Mouse (Mus musculus) forebrain, embryonic 13.5 days (tissue): ENCODE results near the gene Brca1. TPM values are rescaled to one million over a fixed set of nuclear protein-coding genes. Genes with fewer than 3 reads are reported as not detected.
"Not testable (repeated sequence)": the region's sequence is repeated elsewhere in the genome, so short reads cannot be mapped to it uniquely, and the experiment has no call there.

Source experiments
- ATAC-seq: fragments of 200-750 bp; cut with Nextera tagmentation; 2 replicates; pipeline ENCODE4 v1.8.0; 2017
- H3K27ac ChIP-seq: fragments of 300-500 bp; sonication (generic); 2 replicates; pipeline ENCODE4 v1.5.1; 2015; ENCODE audit warnings: inconsistent platforms, mild to moderate bottlenecking, moderate library complexity
- H3K27me3 ChIP-seq: fragments of 300-500 bp; sonication (generic); 2 replicates; pipeline ENCODE4 v1.6.1; 2015; ENCODE audit warnings: mild to moderate bottlenecking, inconsistent platforms
- H3K36me3 ChIP-seq: fragments of 300-500 bp; sonication (generic); 2 replicates; pipeline ENCODE4 v1.6.1; 2015; ENCODE audit warnings: mild to moderate bottlenecking, inconsistent platforms; ENCODE audit not compliant: poor library complexity, severe bottlenecking
- H3K4me1 ChIP-seq: fragments of 300-500 bp; sonication (generic); 2 replicates; pipeline ENCODE4 v1.6.1; 2015; ENCODE audit warnings: inconsistent platforms
- H3K4me2 ChIP-seq: fragments of 300-500 bp; sonication (generic); 2 replicates; pipeline ENCODE4 v1.6.1; 2015; ENCODE audit warnings: inconsistent platforms, mild to moderate bottlenecking, moderate library complexity
- H3K4me3 ChIP-seq: fragments of 300-500 bp; sonication (generic); 2 replicates; pipeline ENCODE4 v1.5.1; 2015; ENCODE audit warnings: mild to moderate bottlenecking, inconsistent platforms
- H3K9ac ChIP-seq: fragments of 300-500 bp; sonication (generic); 2 replicates; pipeline ENCODE4 v1.6.1; 2015; ENCODE audit warnings: mild to moderate bottlenecking, inconsistent platforms
- H3K9me3 ChIP-seq: fragments of 300-500 bp; sonication (generic); replicated peaks from 2 replicates; pipeline ENCODE4 v1.6.1; 2016; ENCODE audit warnings: inconsistent platforms
- WGBS: fragments of 180-500 bp; shearing (Covaris S2); methylation state at CpG from one replicate; pipeline ENCODE4 v1.1.7; 2015; 5-methylcytosine and 5-hydroxymethylcytosine counted together
- polyA plus RNA-seq: library from polyadenylated mRNA; unstranded; fragments of >200 nt; fragmentation: Nextera tagmentation; extraction: Ambion mirVana; gene quantifications from 2 replicates; pipeline ENCODE4 v1.2.1, GENCODE M21; 2015

Brca1 gene
- polyA plus RNA-seq, 1 experiment from 2014 or later: 12.5 TPM

GRCm38 (mm10) chr11:101457631-101458030 is 94.1 kb downstream of the Brca1 start:
- Histone ChIP-seq H3K9ac (no peak overlapping the region), H3K36me3 (peaks cover 57% of the 10 kb centered on the region), H3K4me3 (no peak overlapping the region), H3K4me1 (peaks cover 19% of the 10 kb centered on the region), H3K27ac (no peak overlapping the region), H3K27me3 (no peaks in the 10 kb centered on the region), H3K9me3 (no peaks in the 10 kb centered on the region), H3K4me2 (no peak overlapping the region)
- WGBS: 91% methylated on average over 9 of the region's 9 CpGs
- ATAC-seq: no peak

GRCm38 (mm10) chr11:101455627-101456026 is 96.1 kb downstream of the Brca1 start:
- WGBS: 94% methylated on average over 7 of the region's 7 CpGs
- Histone ChIP-seq H3K27ac (no peak overlapping the region), H3K9me3 (no peaks in the 10 kb centered on the region), H3K27me3 (no peaks in the 10 kb centered on the region), H3K4me2 (no peak overlapping the region), H3K36me3 (peaks cover 38% of the 10 kb centered on the region), H3K4me1 (peaks cover 11% of the 10 kb centered on the region), H3K9ac (no peak overlapping the region), H3K4me3 (no peak overlapping the region)
- no peak for ATAC-seq

GRCm38 (mm10) chr11:101454702-101455101 is 97.1 kb downstream of the Brca1 start:
- ATAC-seq: peak; percentile 48; the same call in 1 of the 2 replicates
- 15% methylated on average over 6 of the region's 6 CpGs for WGBS

GRCm38 (mm10) chr11:101452093-101452774 is 99.5 kb downstream of the Brca1 start:
- no peaks in the 10 kb centered on the region for H3K27me3 ChIP-seq
- no peak overlapping the region for H3K4me3 ChIP-seq
- peaks cover 4% of the 10 kb centered on the region; the same call in 1 of the 2 replicates for H3K36me3 ChIP-seq
- no peak for ATAC-seq
- H3K4me1 ChIP-seq: peaks cover 11% of the 10 kb centered on the region
- no peak overlapping the region for H3K9ac ChIP-seq
- 72% methylated on average over 10 of the region's 10 CpGs for WGBS
- H3K4me2 ChIP-seq: no peak overlapping the region
- no peaks in the 10 kb centered on the region for H3K9me3 ChIP-seq
- H3K27ac ChIP-seq: no peak overlapping the region

More at GRCm38 (mm10) chr11:101454702-101455101, 97.1 kb downstream of the Brca1 start:
- Histone ChIP-seq H3K27ac (peak overlapping the region; percentile 22), H3K4me3 (no peak overlapping the region), H3K4me1 (peaks cover 11% of the 10 kb centered on the region), H3K27me3 (no peaks in the 10 kb centered on the region), H3K9me3 (no peaks in the 10 kb centered on the region), H3K9ac (no peak overlapping the region), H3K4me2 (peak overlapping the region; percentile 15), H3K36me3 (peaks cover 29% of the 10 kb centered on the region)

GRCm38 (mm10) chr11:101451536-101451935 is 100.2 kb downstream of the Brca1 start:
- no peak overlapping the region for H3K4me2 ChIP-seq
- no peaks in the 10 kb centered on the region for H3K36me3 ChIP-seq
- H3K9me3 ChIP-seq: no peaks in the 10 kb centered on the region
- H3K4me1 ChIP-seq: peaks cover 11% of the 10 kb centered on the region
- H3K9ac ChIP-seq: no peak overlapping the region
- no peaks in the 10 kb centered on the region for H3K27me3 ChIP-seq
- no peak for ATAC-seq
- H3K4me3 ChIP-seq: no peak overlapping the region
- H3K27ac ChIP-seq: no peak overlapping the region
- WGBS: 94% methylated on average over 10 of the region's 10 CpGs

GRCm38 (mm10) chr11:101450394-101450793 is 101.4 kb downstream of the Brca1 start:
- Histone ChIP-seq H3K4me1 (peaks cover 11% of the 10 kb centered on the region), H3K4me3 (no peak overlapping the region), H3K36me3 (peaks cover 8% of the 10 kb centered on the region), H3K27ac (no peak overlapping the region), H3K27me3 (no peaks in the 10 kb centered on the region), H3K4me2 (no peak overlapping the region), H3K9ac (no peak overlapping the region), H3K9me3 (no peaks in the 10 kb centered on the region)
- ATAC-seq: no peak
- WGBS: 82% methylated on average over 3 of the region's 3 CpGs

- ATAC-seq, H3K27ac ChIP-seq, H3K4me2 ChIP-seq, H3K9ac ChIP-seq, H3K27me3 ChIP-seq, H3K4me3 ChIP-seq, H3K9me3 ChIP-seq: not testable (repeated sequence)
- H3K4me1 ChIP-seq: peaks cover 10% of the 10 kb centered on the region
- 87% methylated on average over 4 of the region's 4 CpGs for WGBS
- peaks cover 16% of the 10 kb centered on the region for H3K36me3 ChIP-seq
These were observed 102.2 kb downstream of the Brca1 start for GRCm38 (mm10) chr11:101449596-101449995.

GRCm38 (mm10) chr11:101448899-101449298 is 102.9 kb downstream of the Brca1 start:
- H3K36me3 ChIP-seq: peaks cover 23% of the 10 kb centered on the region
- 78% methylated on average over 4 of the region's 4 CpGs for WGBS
- no peaks in the 10 kb centered on the region for H3K27me3 ChIP-seq

GRCm38 (mm10) chr11:101448274-101448746 is 103.4 kb downstream of the Brca1 start, which contains the start of gene Ifi35:
TSS of gene Ifi35 (plus strand) at chr11:101448407.
- peaks cover 29% of the 10 kb centered on the region for H3K36me3 ChIP-seq
- 44% methylated on average over 10 of the region's 10 CpGs for WGBS
- peaks cover 18% of the 10 kb centered on the region for H3K4me1 ChIP-seq
- H3K4me2 ChIP-seq: 0 out of 2 replicates have a peak within 1 kb of the TSS, but pooled peaks have one; percentile 22
- H3K9ac ChIP-seq: no peak within 1 kb of the TSS
- no peak within 1 kb of the TSS for H3K27ac ChIP-seq
- 0 out of 2 replicates have a peak within 1 kb of the TSS, but pooled peaks have one; percentile 10 for H3K4me3 ChIP-seq
- ATAC-seq: no peak
- no peaks in the 10 kb centered on the region for H3K27me3 ChIP-seq
- no peaks in the 10 kb centered on the region for H3K9me3 ChIP-seq

More at GRCm38 (mm10) chr11:101448899-101449298, 102.9 kb downstream of the Brca1 start:
- Histone ChIP-seq H3K9ac (no peak overlapping the region), H3K4me2 (no peak overlapping the region), H3K4me3 (no peak overlapping the region), H3K4me1 (peaks cover 12% of the 10 kb centered on the region), H3K27ac (no peak overlapping the region), H3K9me3 (no peaks in the 10 kb centered on the region)
- ATAC-seq: no peak

- no peak for ATAC-seq
- no peak overlapping the region for H3K9ac ChIP-seq
- 88% methylated on average over 5 of the region's 5 CpGs for WGBS
These were observed 104.0 kb downstream of the Brca1 start for GRCm38 (mm10) chr11:101447786-101448185.

GRCm38 (mm10) chr11:101446860-101447259 is 104.9 kb downstream of the Brca1 start:
- H3K9me3 ChIP-seq, ATAC-seq, H3K9ac ChIP-seq, H3K27me3 ChIP-seq, H3K4me3 ChIP-seq, H3K27ac ChIP-seq, H3K4me2 ChIP-seq: not testable (repeated sequence)
- Histone ChIP-seq H3K4me1 (peaks cover 23% of the 10 kb centered on the region), H3K36me3 (peaks cover 31% of the 10 kb centered on the region)
- 91% methylated on average over 8 of the region's 8 CpGs for WGBS

More at GRCm38 (mm10) chr11:101447786-101448185, 104.0 kb downstream of the Brca1 start:
- H3K4me3 ChIP-seq: no peak overlapping the region
- H3K27ac ChIP-seq: no peak overlapping the region
- peaks cover 31% of the 10 kb centered on the region for H3K36me3 ChIP-seq
- H3K27me3 ChIP-seq: no peaks in the 10 kb centered on the region
- H3K9me3 ChIP-seq: no peaks in the 10 kb centered on the region
- peaks cover 23% of the 10 kb centered on the region for H3K4me1 ChIP-seq
- H3K4me2 ChIP-seq: no peak overlapping the region

- Histone ChIP-seq H3K9me3 (no peaks in the 10 kb centered on the region), H3K36me3 (peaks cover 31% of the 10 kb centered on the region), H3K4me3 (no peak overlapping the region), H3K27ac (no peak overlapping the region), H3K4me2 (no peak overlapping the region), H3K27me3 (no peaks in the 10 kb centered on the region), H3K4me1 (peaks cover 23% of the 10 kb centered on the region), H3K9ac (no peak overlapping the region)
- 96% methylated on average over 1 of the region's 1 CpGs for WGBS
- ATAC-seq: no peak
These were observed 105.4 kb downstream of the Brca1 start for GRCm38 (mm10) chr11:101446319-101446718.
